Mouse (Mus musculus) neural tube, embryonic 12.5 days (tissue): ENCODE measurements around the gene Usp47. TPM values are rescaled to one million over a fixed set of nuclear protein-coding genes. Genes with fewer than 3 reads are reported as not detected.
"Not testable (repeated sequence)": the region's sequence is repeated elsewhere in the genome, so short reads cannot be mapped to it uniquely, and the experiment has no call there.

ENCODE experiments used
- ATAC-seq: fragments of 200-750 bp; cut with Nextera tagmentation; 2 replicates; pipeline ENCODE4 v1.8.0; 2017; ENCODE audit warnings: low read depth, mild to moderate bottlenecking, moderate TSS enrichment, moderate library complexity; ENCODE audit not compliant: low FRiP score
- H3K27ac ChIP-seq: fragments of 300-500 bp; sonication (generic); 2 replicates; pipeline ENCODE4 v1.5.1; 2016
- H3K27me3 ChIP-seq: fragments of 300-500 bp; sonication (generic); replicated peaks from 2 replicates; pipeline ENCODE4 v1.6.1; 2016; ENCODE audit warnings: mild to moderate bottlenecking
- H3K36me3 ChIP-seq: fragments of 300-500 bp; sonication (generic); 2 replicates; pipeline ENCODE4 v1.6.1; 2016; ENCODE audit warnings: mild to moderate bottlenecking
- H3K4me1 ChIP-seq: fragments of 300-500 bp; sonication (generic); 2 replicates; pipeline ENCODE4 v1.6.1; 2016
- H3K4me2 ChIP-seq: fragments of 300-500 bp; sonication (generic); replicated peaks from 2 replicates; pipeline ENCODE4 v1.6.1; 2016; ENCODE audit warnings: mild to moderate bottlenecking
- H3K4me3 ChIP-seq: fragments of 300-500 bp; sonication (generic); 2 replicates; pipeline ENCODE4 v1.5.1; 2016
- H3K9ac ChIP-seq: fragments of 300-500 bp; sonication (generic); 2 replicates; pipeline ENCODE4 v1.6.1; 2016; ENCODE audit warnings: mild to moderate bottlenecking
- H3K9me3 ChIP-seq: fragments of 300-500 bp; sonication (generic); 2 replicates; pipeline ENCODE4 v1.6.1; 2016; ENCODE audit warnings: mild to moderate bottlenecking
- WGBS: fragments of 180-500 bp; shearing (Covaris S2); methylation state at CpG from one replicate; pipeline ENCODE4 v1.1.7; 2016; 5-methylcytosine and 5-hydroxymethylcytosine counted together
- polyA plus RNA-seq: library from polyadenylated mRNA; unstranded; fragments of >200 nt; fragmentation: Nextera tagmentation; extraction: Ambion mirVana; gene quantifications from 2 replicates; pipeline ENCODE4 v1.2.1, GENCODE M21; 2016

The Usp47 gene
- polyA plus RNA-seq, 1 experiment from 2014 or later: 103 TPM

- Histone ChIP-seq H3K27ac (no peak overlapping the region), H3K27me3 (no peaks in the 10 kb centered on the region), H3K4me2 (no peak overlapping the region), H3K4me3 (no peak overlapping the region), H3K9ac (no peak overlapping the region), H3K9me3 (no peaks in the 10 kb centered on the region), H3K4me1 (no peaks in the 10 kb centered on the region), H3K36me3 (no peaks in the 10 kb centered on the region)
- no peak for ATAC-seq
- WGBS: 95% methylated on average over 1 of the region's 1 CpGs
These were observed 21.9 kb downstream of the Usp47 start for GRCm38 (mm10) chr7:112045249-112045648.

DNA sequence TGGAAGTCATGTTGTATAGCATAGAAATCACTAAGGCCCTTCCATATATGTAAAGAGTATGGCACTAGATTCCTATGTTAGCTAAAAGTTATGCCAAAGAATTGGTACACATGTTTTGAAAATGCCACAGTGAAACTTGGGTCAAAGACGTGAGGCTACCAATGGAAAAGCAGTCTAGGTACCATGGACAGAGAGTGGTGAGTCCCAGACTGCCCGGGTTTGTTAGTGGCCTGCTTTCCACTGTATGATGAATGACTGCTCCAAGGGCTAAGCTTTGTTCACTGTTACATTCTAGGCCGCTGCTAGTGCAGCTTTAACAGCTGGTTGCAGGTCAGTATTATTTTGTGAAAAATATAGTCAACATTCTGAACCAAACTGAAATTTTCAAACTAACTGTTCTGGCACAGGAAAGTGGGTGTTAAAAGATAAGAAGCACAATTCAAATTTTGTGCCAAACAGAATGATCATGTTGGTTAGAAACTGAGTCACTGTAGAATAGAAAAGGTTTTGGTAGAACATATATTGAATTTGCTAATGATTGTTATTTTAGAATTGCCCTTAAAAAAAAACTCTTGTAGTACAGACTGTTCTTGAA is 22.6 kb downstream of the Usp47 start:
- WGBS: 67% methylated on average over 3 of the region's 3 CpGs
- H3K4me2 ChIP-seq: no peak overlapping the region
- no peak for ATAC-seq
- H3K9me3 ChIP-seq: no peaks in the 10 kb centered on the region
- no peak overlapping the region for H3K27ac ChIP-seq
- H3K36me3 ChIP-seq: no peaks in the 10 kb centered on the region
- no peaks in the 10 kb centered on the region for H3K4me1 ChIP-seq
- H3K9ac ChIP-seq: no peak overlapping the region
- H3K27me3 ChIP-seq: no peaks in the 10 kb centered on the region
- H3K4me3 ChIP-seq: no peak overlapping the region

GRCm38 (mm10) chr7:112048643-112049042 is 25.3 kb downstream of the Usp47 start:
- Histone ChIP-seq H3K4me3 (no peak overlapping the region), H3K4me2 (no peak overlapping the region), H3K27ac (no peak overlapping the region), H3K9ac (no peak overlapping the region), H3K36me3 (no peaks in the 10 kb centered on the region), H3K4me1 (no peaks in the 10 kb centered on the region), H3K27me3 (no peaks in the 10 kb centered on the region), H3K9me3 (no peaks in the 10 kb centered on the region)
- 96% methylated on average over 5 of the region's 5 CpGs for WGBS
- no peak for ATAC-seq

DNA sequence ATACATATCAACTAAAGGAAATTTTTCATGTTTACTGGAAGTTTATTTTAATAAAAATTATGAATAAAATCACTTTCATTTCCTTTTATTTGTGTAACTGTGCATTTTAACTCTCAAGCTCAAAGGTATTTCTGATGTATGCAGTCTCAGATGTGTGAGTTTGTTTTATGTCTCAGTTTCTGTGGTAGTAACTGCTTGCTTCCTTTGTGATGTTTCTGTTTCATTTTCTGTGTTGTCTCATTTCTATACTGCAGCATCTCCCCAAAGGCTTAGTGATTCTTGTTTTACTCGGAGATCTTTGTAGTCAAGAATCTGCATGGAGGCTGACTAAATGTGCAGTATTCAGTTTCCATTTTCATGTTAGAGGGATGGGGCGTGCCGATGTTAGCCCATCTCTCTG is 30.4 kb downstream of the Usp47 start:
- ATAC-seq: no peak
- WGBS: 90% methylated on average over 3 of the region's 3 CpGs

DNA sequence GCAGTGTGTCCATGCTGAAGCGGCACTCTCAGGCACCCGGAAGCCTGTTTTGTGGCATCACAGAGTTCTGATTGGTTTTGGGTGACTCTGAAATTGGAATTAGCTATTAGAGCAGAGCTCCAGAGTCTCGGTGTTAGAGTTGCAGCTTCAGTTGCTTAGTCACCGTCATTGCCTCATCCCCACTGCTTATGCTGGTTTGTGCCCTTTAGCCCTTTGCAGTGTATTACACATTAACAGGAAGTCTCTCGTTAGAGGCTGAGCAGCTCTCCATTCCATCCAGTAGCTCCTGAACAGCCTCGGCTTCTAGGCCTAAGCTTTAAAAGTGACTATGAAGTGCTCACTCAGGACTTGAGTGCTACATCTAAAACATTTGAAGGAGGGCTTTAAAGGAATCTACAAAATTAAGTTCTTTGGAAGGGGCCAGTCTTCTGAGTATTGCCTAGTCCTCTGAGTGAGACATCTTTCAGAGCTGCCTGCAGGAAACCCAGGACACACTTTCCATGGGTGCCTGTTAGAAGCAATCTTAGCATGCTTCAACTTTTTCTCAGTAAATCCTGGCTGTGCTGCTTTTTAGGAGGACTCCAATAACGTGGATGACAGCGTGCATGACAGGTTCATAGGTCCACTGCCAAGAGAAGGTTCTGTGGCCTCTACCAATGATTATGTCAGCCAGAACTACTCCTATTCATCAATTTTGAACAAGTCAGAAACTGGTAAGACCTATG is 32.8 kb downstream of the Usp47 start:
- 89% methylated on average over 8 of the region's 8 CpGs for WGBS
- H3K4me1 ChIP-seq: no peaks in the 10 kb centered on the region

More for the DNA sequence above, 30.4 kb downstream of the Usp47 start:
- Histone ChIP-seq H3K9ac (no peak overlapping the region), H3K4me2 (no peak overlapping the region), H3K36me3 (peaks cover 21% of the 10 kb centered on the region), H3K27ac (no peak overlapping the region), H3K4me3 (no peak overlapping the region), H3K9me3 (no peaks in the 10 kb centered on the region), H3K27me3 (no peaks in the 10 kb centered on the region), H3K4me1 (no peaks in the 10 kb centered on the region)

GRCm38 (mm10) chr7:112074868-112075267 is 51.6 kb downstream of the Usp47 start:
- Histone ChIP-seq H3K9me3 (no peaks in the 10 kb centered on the region), H3K27ac (no peak overlapping the region), H3K9ac (no peak overlapping the region), H3K4me2 (no peak overlapping the region), H3K4me3 (no peak overlapping the region), H3K27me3 (no peaks in the 10 kb centered on the region), H3K4me1 (no peaks in the 10 kb centered on the region), H3K36me3 (peaks cover 27% of the 10 kb centered on the region)
- ATAC-seq: no peak
- 92% methylated on average over 5 of the region's 5 CpGs for WGBS

More for the DNA sequence above, 32.8 kb downstream of the Usp47 start:
- H3K27me3 ChIP-seq: no peaks in the 10 kb centered on the region
- H3K36me3 ChIP-seq: peaks cover 21% of the 10 kb centered on the region
- H3K4me2 ChIP-seq: no peak overlapping the region
- ATAC-seq: no peak
- H3K9ac ChIP-seq: no peak overlapping the region
- no peak overlapping the region for H3K4me3 ChIP-seq
- H3K9me3 ChIP-seq: no peaks in the 10 kb centered on the region
- H3K27ac ChIP-seq: no peak overlapping the region

DNA sequence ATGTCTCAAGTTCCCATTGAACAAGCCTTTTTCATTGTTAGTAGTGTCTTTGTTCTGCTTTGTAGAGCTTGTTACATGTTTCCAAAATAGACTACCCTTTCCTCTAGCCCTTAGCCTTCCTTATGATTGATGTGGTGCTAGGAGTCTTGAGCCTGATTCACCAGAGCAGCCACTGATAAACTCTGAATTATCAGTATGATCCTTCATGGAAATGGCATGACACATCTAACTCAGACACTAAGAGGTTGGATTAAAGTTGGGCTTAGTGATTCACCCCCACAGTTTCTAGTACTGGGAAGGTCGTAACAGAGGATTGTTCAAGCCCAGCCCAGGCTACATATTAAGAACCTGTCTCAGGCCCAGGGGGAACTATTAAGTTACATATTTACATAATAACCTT is 59.3 kb downstream of the Usp47 start:
- H3K27ac ChIP-seq: no peak overlapping the region
- no peaks in the 10 kb centered on the region for H3K27me3 ChIP-seq
- no peak overlapping the region for H3K4me2 ChIP-seq
- no peak overlapping the region for H3K4me3 ChIP-seq
- H3K9me3 ChIP-seq: no peaks in the 10 kb centered on the region
- no peak for ATAC-seq
- no peaks in the 10 kb centered on the region for H3K4me1 ChIP-seq
- WGBS: 84% methylated on average over 1 of the region's 1 CpGs
- no peak overlapping the region for H3K9ac ChIP-seq
- peaks cover 37% of the 10 kb centered on the region for H3K36me3 ChIP-seq

DNA sequence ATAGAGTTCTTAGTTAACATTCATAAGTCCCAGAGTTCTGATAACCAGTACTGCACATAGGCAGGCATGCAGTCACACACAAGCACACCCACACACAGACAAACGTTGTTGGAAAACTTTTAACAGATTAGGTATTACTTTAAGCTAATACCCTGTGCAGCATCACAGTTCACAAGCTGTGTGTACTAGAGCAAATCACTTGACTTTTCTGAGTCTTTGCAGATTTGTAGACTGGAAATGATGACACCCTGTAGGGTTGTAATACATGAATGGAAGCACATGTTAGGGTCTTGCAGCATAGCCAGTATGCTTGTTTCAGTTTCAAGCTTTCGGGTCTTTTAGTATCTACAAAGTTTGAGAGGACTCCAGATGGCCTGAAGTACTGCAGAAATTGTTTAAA is 60.9 kb downstream of the Usp47 start:
- Histone ChIP-seq H3K4me2 (no peak overlapping the region), H3K27me3 (no peaks in the 10 kb centered on the region), H3K9me3 (no peaks in the 10 kb centered on the region), H3K36me3 (peaks cover 42% of the 10 kb centered on the region), H3K27ac (no peak overlapping the region), H3K4me3 (no peak overlapping the region), H3K9ac (no peak overlapping the region), H3K4me1 (no peaks in the 10 kb centered on the region)
- ATAC-seq: no peak
- WGBS: 91% methylated on average over 2 of the region's 2 CpGs

DNA sequence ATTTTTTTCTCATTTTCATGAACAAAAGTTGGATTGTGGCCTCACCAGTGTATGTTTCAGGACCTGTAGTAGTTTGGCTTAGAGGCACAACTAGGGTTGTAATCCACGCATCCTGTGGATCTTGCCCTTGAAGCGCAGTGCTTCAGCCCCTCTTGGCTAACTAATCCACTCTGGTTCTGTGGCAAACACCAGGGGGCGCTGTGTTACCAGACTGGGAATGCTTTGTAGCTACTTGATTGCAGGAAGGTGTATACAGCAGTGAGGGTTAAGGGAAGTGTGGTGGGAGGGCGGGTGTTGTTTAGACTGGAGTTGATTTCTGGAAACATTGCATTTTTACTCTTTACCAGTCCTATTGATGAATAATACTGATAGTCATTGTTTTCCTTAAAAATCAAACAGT is 61.8 kb downstream of the Usp47 start:
- Histone ChIP-seq H3K27me3 (no peaks in the 10 kb centered on the region), H3K9me3 (no peaks in the 10 kb centered on the region), H3K27ac (no peak overlapping the region), H3K36me3 (peaks cover 47% of the 10 kb centered on the region), H3K9ac (no peak overlapping the region), H3K4me2 (no peak overlapping the region), H3K4me1 (no peaks in the 10 kb centered on the region), H3K4me3 (no peak overlapping the region)
- 48% methylated on average over 4 of the region's 4 CpGs for WGBS
- no peak for ATAC-seq

- H3K9me3 ChIP-seq: no peaks in the 10 kb centered on the region
- H3K4me1 ChIP-seq: no peaks in the 10 kb centered on the region
- H3K36me3 ChIP-seq: peaks cover 50% of the 10 kb centered on the region
- H3K4me3 ChIP-seq: no peak overlapping the region
- no peak overlapping the region for H3K9ac ChIP-seq
- no peaks in the 10 kb centered on the region for H3K27me3 ChIP-seq
- WGBS: 98% methylated on average over 2 of the region's 2 CpGs
- no peak overlapping the region for H3K4me2 ChIP-seq
- ATAC-seq: no peak
- H3K27ac ChIP-seq: no peak overlapping the region
These were observed 62.9 kb downstream of the Usp47 start for GRCm38 (mm10) chr7:112086186-112086585.

DNA sequence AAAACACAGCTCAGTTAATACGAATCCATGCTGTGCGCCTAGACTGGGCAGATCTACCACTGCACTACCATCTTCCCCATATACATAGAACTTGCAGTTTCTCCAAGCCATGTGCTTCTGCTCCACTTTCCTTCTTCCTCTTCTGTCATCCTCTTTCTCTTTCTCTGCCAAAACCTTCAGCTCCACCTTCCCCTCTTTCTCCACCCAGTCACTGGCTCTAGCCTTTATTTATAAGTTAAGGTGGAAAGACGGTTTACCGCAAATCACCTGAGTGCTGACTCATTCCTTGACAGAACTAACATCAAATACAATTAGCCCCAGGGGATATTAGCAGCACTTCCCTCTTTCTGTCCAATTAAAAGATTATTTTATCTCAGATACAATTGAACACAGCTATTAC is 71.6 kb downstream of the Usp47 start:
- peaks cover 71% of the 10 kb centered on the region for H3K36me3 ChIP-seq
- H3K9ac ChIP-seq, H3K4me3 ChIP-seq, H3K4me1 ChIP-seq, ATAC-seq, H3K4me2 ChIP-seq, H3K27ac ChIP-seq, H3K27me3 ChIP-seq, H3K9me3 ChIP-seq: not testable (repeated sequence)
- 96% methylated on average over 4 of the region's 4 CpGs for WGBS

GRCm38 (mm10) chr7:112100887-112101286 is 77.6 kb downstream of the Usp47 start:
- H3K27me3 ChIP-seq: no peaks in the 10 kb centered on the region
- ATAC-seq: no peak

GRCm38 (mm10) chr7:112102933-112103332 is 79.6 kb downstream of the Usp47 start:
- no peak for ATAC-seq
- H3K36me3 ChIP-seq: peaks cover 82% of the 10 kb centered on the region
- 89% methylated on average over 5 of the region's 5 CpGs for WGBS

More at GRCm38 (mm10) chr7:112100887-112101286, 77.6 kb downstream of the Usp47 start:
- Histone ChIP-seq H3K9me3 (no peaks in the 10 kb centered on the region), H3K4me2 (no peak overlapping the region), H3K4me1 (no peaks in the 10 kb centered on the region), H3K36me3 (peaks cover 73% of the 10 kb centered on the region), H3K4me3 (no peak overlapping the region), H3K9ac (no peak overlapping the region), H3K27ac (no peak overlapping the region)
- WGBS: 96% methylated on average over 2 of the region's 2 CpGs

More at GRCm38 (mm10) chr7:112102933-112103332, 79.6 kb downstream of the Usp47 start:
- no peak overlapping the region for H3K4me3 ChIP-seq
- H3K9me3 ChIP-seq: no peaks in the 10 kb centered on the region
- H3K9ac ChIP-seq: no peak overlapping the region
- H3K27ac ChIP-seq: no peak overlapping the region
- no peaks in the 10 kb centered on the region for H3K4me1 ChIP-seq
- no peak overlapping the region for H3K4me2 ChIP-seq
- no peaks in the 10 kb centered on the region for H3K27me3 ChIP-seq
